Mouse (Mus musculus): ENCODE measurements around the gene Tm4sf19.

Tm4sf19 gene

DNA sequence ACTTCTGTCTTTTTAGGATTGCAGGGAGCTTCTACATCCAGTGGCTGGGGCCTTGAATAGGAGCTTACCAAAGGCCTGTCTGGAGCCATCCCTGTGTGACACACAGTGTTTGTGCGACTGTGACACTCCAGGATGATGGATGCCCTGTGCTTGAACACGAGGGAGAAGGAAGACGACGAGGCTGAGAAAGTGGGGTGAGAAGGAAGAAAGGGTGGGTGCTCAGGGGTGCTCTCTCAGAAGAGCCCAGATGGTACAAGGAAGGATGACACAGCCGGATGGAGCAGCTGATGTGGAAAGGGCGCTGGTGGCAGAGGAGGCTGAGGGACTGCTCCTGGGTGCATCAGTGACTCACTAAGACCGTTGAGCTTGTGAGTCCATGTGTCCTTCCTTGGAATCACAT lies at the start of gene Tm4sf19:
Gene Tm4sf19 (plus strand): TSS at position 240 of the 400 bp plus-strand sequence.
- WGBS, result 71% methylated on average over 7 of the region's 7 CpGs

DNA sequence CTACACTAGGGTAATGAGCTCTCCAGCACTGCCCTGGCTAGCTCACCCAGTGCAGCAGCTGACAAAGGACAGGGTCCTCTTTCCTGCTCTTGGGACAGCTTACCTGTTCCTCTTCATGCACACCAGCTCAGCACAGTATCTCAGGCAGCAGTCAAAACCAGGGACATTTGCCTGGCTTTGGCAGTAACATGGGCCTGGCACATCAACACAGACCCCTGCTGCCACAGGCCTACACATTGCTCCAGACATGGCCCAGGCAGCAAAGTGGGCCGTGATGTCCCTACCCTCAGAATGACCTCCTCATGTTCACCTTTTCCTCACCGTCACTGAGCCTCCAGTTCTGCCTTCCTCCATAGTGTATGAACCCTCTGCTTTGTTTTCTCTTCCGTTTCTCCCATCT lies 49.5 kb upstream of the Tm4sf19 start:
- WGBS, result 89% methylated on average over 3 of the region's 3 CpGs

DNA sequence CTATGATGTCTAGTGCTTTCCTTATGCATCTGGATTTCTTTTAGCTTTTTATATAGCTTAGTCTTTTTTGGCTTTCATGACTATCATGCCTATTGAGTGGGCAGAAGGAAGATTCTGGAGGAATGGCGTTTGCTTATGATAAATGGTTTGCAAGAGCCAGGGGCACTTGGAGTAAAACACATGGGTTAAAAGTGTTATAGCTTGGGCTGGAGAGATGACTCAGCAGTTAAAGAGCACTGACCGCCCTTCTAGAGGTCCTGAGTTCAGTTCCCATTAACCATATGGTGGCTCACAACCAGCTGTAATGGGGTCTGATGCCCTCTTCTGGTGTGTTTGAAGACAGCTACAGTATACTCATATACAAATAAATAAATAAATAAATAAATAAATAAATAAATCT lies 36.8 kb upstream of the Tm4sf19 start:
- 66% methylated on average over 2 of the region's 2 CpGs for WGBS

DNA sequence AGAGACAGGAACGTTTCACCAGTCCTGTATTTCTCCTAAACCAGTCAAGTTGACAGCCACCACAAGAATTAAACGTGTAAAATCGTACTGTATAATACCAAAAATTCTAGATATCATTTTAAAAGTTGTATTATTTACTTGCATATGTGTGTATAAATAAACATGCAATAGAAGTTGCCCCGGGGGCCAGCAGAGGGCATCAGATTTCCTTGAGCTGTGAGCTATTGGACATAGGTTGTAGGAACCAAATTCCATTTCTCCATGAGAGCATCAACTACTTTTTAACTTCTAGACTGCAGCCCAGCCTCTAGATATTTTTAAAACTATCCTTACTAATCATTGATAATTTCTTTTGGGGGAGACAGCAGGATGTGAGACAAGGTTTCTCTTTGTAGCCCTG lies 29.0 kb upstream of the Tm4sf19 start:
- WGBS, result 86% methylated on average over 4 of the region's 4 CpGs

DNA sequence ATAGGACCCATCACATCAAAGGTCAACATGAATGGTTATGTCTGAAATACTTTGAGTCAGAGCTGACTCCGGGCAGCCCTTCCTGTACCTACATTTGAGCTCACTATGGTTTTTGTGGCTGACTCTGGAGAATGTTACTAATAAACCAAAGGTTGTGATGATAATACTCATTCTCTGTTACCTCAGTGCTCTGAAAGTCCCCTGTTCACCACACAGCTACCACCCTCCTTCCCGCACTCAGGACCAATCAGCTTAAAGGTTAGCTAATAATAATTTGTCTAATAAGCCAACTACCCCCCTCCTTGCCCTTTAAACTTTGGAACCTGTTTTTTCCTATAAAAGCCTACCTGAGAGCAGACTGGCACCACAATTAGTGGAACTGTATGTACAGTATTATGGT lies 20.7 kb upstream of the Tm4sf19 start:
- 95% methylated on average over 2 of the region's 2 CpGs for WGBS

DNA sequence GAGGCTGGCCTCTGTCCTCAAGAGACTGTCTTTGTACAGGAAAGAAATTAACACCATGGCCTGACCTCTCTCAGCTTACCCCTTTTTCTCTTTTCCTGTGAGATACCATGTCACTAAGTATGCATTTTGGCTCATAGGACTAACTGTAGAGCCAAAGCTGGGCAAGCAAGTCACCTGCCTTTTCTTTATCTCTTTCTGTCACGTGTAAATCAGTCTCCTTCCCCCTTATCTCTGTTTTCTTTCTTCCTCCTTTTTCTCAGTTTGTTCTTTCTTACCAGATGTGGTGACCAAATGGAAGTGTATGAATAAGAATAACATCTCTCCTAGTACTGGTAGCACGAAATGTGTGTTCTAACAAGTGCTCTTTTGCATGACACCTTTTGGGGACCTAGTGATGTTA lies 15.4 kb upstream of the Tm4sf19 start:
- 88% methylated on average over 2 of the region's 2 CpGs for WGBS

DNA sequence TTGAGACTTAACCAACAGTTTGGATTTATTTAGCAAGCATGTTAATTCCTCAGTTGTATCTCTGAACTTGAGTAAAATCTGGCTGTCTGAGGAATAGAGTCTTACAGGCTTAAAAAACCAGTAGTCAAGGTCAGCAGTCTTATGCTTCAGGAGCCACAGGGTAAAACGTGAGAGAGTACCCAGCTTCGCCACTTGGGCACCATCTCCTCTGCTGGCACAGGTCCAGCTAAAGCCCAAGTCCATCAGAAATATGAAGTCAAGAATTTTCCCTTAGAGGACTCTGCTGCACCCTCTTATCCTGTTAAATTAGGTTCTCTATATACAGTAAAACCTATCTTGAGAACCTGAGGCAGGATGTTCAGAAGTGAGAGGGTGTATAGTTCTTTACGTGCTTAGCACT lies 13.5 kb upstream of the Tm4sf19 start:
- 72% methylated on average over 3 of the region's 3 CpGs for WGBS

DNA sequence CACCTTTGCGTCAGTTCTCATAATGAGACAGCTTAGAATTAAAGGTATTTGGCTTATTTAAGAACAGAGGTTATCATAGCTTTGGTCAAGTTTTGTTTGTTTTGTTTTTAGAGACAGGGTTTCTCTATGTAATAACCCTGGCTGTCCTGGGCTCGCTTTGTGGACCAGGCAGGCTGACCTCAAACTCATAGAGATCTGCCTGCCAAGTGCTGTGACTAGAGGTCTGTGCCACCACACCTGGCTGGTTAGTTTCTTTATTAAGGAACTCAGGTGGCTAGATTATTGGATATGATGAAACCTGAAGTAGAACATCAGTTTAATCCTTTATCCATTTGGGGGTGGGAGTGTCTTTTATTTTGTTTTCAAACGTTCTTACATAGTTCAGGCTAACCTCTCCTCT lies 10.5 kb upstream of the Tm4sf19 start:
- 86% methylated on average over 3 of the region's 3 CpGs for WGBS

DNA sequence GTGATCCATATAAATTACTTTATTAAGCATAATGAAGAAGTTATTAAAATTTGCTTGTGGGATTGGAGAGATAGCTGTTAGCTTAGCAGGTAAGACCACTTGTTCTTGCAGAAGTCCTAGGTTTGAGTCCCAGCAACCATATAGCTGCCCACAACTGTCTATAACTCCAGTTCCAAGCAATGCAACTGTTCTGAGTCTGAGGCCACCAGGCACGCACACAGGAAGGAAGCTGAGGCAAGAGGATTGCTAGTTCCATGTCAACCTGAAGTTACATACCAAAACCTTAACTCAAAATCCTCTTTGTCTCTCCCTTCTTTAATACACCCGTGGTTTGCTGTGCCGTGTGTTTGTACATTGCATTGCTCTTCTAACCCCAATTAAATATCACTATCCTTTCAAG lies 9.4 kb upstream of the Tm4sf19 start:
- WGBS, result 95% methylated on average over 3 of the region's 3 CpGs

DNA sequence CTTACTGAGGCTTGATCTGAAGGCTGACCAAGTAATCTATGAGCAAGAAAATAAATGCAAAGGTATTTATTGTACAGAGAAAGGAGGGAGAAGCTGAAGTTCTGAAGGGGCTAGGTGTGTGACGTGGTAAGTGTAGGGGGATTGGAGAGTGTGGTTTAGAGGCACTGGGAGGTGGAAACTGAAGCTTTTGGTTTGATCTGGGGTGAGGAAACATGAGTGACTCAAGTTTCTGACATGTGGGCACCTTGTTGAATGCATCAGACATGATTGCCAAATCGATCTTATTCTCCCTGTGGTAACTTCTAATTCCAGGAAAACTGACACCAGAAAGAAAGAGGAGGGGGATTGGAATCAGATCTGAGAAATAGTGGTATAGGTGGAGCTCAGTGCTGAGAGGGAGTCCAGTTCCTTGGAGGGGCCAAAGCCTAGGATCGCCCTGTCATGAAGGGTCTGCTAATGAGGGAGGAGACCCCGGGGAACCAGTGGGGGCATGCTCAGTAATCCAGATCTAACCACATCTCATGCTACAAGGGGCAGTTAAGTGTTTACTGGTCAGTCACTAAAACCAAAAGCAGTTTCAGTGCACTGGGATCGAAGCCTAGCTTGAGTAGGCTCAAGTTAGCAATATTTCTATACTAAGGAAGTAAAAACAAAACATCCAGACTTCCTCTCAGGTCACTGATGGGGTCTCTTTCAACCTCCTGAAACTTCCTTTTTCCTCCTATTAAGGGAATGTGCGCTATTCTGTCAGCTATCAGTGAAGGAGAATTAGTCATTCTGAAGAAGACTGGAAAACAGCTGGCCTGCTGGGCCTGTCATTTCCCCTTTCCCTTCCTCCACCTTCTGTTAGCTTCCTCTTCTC lies 4.4 kb upstream of the Tm4sf19 start:
- 65% methylated on average over 6 of the region's 6 CpGs for WGBS

DNA sequence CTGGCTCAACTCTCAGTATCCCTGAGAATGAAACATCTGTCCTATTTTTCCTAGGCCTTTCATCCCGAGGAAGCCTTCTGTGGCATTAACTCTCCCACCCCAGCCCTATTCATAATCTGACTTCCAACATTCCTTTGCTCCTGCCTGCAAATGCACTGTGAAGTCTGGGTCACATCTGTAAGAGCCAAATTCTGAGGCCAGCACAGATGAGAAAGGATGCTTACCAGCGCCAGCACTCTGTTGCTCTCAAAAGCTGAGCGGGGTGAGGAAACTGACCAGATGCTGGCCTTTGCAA lies 3.8 kb upstream of the Tm4sf19 start:
- WGBS, result 64% methylated on average over 3 of the region's 3 CpGs

DNA sequence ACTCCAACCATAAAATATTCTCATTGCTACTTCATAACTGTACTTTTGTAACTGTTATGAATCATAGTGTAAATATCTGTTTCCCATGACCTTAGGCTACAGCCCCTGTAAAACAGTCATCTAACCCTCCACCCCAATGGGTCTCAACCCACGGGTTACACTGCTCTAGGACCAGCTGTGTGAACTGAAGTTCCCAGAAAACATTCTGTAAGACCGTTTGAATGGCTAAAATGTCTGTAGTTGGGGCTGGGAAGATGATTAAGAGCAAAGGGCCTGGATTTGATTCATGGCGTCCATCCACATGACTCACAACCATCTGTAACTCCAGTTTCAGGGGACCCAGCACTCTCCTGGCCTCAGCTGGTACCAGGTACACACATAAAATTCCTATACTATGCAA lies 2.1 kb upstream of the Tm4sf19 start:
- 76% methylated on average over 3 of the region's 3 CpGs for WGBS

DNA sequence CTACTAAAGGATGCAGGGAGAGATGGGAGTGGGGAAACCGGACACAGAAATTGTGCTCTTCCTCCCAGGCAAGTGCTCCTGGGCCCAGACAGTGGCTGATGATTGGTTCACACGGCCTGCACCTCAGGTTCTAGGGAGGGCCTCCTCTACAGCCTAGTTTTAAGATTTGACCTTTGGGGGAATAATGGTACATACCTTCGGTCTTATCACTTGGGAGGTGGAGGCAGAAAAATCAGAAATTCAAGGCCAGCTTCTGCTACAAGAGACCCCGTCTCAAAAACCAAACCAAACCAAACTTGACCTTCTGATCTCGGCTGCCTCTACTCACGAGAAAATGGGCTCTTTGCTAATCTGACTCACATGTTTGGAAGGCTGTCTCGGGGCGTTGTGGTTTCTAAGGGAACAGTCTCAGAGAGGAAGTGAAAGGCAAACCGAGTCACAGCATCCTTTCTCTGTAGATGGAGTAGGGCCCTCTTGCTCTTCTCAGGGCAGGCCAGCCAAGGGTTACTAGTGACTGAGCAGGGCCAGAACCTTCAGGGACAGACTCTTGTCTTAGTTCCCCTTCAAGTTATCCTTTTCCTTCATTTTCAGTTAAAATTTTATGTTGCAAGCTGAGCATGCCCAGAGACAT lies 1.1 kb downstream of the Tm4sf19 start:
- 83% methylated on average over 9 of the region's 9 CpGs for WGBS

DNA sequence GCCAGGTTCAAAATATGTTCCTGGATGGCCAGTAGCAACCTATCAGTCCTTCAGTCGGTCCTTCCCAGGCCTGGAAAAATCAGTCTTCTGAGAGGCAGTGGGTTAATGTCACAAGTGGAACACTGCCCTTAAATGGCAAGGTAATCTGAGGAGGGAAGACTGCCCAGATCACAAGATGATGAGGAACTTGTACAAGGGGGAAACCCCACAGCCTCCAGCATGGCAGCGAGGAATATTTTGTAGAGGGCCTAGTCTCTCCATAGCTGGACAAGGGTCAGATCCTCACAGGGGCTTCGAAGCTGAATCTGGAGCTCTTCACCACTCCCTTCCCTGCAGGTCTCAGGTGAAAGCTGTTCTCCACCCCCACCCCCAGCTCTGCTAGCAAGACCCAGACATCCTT lies 2.5 kb downstream of the Tm4sf19 start:
- 95% methylated on average over 3 of the region's 3 CpGs for WGBS

DNA sequence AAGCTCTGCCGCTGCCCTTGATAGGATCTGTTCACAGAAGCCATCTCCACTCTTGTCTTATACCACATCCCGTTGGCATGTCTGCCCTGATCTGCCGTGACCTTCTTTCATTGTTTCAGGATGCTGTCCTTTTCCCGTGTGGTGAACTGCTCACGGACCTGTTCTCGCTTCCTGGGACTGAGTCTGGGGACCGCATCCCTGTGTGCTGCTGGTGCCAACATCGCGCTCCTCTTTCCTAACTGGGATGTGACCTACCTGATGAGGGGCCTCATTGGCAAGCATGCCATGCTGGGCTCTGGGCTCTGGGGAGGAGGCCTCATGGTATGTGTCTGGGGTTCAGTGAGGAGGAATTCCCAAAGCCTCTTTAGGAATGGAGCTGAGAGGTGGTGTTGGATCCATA lies 5.4 kb downstream of the Tm4sf19 start:
- WGBS, result 96% methylated on average over 9 of the region's 9 CpGs

DNA sequence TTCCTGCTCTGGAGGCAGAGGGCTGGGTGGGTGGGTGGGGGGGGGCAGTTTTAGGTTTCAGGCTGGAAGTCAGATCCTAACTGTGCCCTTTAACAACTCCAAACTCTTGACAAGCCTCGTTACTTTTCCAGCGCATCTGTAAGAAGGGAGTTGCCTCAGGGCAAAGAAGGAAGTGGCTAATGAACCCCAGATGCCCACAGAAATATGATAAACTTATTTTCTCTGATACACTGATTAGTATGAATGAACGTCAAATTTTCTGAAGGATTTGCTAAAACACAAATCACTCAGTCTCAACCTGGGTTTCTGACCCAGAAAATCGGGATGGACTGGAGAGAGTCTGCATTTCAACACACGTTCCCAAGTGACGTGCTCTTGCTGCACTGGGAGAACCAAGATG lies 6.4 kb downstream of the Tm4sf19 start:
- 86% methylated on average over 6 of the region's 6 CpGs for WGBS

DNA sequence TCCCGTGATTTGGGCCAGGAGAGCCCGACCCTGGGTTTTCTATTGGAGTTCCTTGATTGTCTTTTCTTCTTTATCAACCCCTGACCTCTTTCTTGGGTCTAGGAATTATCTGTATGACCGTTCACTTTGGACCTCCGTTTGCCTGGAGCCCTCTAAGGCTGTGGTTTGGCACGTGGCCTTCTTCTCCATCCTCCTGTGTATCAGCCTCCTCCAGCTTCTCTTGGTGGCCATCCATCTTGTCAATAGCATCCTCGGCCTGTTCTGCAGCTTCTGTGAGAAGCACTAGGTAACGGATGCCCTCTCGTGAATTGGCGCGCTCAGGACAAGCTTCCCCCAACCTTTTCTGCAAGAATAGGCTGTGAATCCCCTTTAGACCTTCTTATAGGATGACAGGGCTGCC lies 7.4 kb downstream of the Tm4sf19 start:
- 90% methylated on average over 10 of the region's 10 CpGs for WGBS

DNA sequence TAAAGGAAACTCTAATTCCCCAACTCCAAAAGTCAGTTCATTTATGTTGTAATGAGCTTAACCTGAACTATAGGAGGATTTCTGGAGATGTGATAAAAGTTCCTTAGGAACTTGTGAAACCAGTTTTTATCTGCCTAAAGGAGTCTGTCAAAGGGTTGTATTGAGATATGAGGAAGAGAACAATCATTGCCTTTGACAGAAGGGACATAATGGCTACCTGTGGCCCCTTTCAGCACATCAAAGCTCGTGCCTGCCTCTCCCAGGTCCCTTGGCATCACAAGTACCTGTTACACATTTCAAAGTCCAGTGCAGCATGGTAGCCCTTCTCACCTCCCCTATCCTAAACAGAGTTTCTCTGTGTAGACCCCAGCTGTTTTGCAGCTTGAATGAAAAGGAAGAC lies 17.2 kb downstream of the Tm4sf19 start:
- WGBS, result 65% methylated on average over 1 of the region's 1 CpGs

DNA sequence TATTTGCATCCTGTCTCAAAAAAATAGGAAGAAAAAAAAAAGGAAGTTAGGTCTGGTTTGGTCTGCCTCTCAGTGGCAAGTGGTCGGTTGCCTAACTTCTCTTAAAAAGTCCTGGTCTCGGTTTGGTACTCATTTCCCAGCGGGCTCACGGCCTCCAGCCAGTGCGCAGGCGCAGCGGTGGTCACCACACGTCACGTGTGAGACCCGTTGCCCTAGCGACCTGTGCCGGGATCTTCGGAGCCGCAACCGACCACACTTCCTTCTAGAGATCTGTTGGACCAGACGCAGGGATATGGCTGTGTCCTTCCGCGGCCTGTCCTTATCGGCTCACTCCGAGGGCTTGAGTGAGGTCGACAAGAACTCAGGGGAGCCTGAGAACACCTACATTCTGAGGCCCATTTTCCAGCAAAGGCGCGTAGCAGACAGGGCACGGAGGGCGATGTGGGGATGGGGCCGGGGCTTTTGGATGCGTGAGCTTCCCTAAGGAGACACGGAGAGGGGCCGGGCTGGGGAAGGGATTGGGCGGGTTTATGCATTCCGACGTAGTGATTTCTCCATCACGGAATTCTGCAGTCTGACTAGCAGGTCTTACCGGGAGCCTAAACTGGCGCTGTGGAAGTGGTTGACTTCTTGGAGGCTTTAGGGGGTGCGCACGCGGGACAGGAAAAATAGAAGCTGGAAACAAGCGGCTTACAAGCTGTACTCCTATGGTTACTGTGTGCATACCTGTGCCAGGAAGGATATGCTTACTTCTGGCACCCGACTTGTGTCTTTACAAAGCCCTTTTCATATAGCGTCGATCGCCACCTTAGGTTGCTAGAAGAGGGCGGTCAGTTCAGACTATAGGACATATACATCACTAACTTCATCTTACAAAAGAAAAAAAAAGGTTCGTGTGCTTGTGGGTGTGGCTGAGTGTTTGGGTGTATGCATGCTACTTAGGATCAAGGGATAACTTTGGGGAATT lies 19.5 kb downstream of the Tm4sf19 start, which contains the start of gene Tctex1d2:
Gene Tctex1d2 (plus strand): TSS at position 186 of the 967 bp plus-strand sequence.
- 1% methylated on average over 45 of the region's 45 CpGs for WGBS

DNA sequence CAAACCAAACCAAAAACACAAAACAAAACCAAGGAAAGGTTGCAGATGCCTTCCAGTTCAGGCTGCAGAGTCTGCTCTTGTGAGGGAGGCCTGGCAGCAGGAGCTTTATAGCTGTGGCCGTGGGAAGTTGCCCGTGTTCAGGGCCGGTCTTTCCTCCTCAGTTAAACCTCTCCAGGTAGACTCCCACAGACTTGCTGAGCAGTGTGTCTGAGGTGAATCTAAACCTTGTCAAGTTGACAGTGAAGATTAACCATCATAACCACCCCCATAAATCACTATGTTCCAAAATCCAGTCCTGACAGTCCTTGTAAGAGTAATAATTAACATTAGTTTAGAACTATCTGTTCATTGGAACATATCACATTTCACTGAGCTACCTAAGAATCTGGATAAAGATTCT lies 27.2 kb downstream of the Tm4sf19 start:
- WGBS, result 89% methylated on average over 3 of the region's 3 CpGs

DNA sequence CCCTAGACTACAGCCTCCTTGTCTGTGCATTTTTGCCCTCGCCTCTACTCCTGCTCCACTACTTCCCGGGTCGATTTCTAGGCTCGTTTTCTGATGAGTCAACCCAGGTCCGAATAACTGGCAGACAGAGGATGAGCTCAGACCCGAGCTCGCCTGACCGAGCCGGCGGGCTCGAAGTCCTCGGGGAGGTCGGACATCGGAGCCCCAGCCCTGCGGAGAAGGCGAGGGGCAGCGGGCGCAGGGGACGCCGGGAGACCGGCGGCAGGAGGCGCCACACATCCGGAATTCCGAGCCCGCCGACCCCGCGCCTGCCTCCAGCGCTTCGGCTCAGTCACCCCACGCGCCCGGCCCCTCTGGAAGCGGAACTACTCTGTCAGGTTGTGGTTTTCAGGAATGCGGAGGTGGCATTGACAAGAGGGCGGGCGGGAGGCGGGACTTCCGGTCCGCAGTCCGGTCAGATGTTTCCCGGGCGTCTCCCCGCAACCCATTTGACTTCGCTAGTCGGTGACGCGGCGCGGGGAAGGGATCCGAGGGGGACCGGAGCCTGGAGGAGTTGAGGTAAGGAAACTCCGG lies 30.3 kb downstream of the Tm4sf19 start, which contains the start of gene Pcyt1a:
Gene Pcyt1a (plus strand): TSS at position 448 of the 573 bp plus-strand sequence.
- 1% methylated on average over 54 of the region's 54 CpGs for WGBS

DNA sequence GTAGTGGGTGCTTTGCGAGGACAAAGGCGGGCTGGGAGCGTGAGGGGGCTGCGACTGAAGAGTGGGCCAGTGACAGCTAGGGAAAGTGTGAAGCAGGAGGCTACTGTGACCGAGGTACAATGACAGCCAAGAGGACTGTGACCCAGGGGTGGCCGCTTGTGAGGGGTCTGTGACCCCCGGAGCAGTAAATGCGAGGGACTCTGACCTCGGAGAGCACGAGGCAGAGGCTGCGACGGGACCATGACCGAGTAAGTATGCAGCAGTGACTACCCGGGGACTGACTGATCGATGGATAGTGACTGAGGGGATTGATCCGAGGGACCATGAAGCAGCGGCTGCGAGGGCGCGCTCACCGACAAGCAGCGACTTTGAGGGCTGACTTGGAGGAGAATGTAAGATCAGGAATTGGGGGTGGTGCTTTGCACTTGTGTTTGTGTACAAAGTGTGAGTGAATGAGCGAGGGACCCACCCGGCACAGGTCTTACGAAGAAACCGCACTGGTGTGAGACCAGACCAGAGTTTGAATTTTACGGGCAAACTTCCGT lies 30.8 kb downstream of the Tm4sf19 start:
- under 1% methylated on average over 28 of the region's 28 CpGs for WGBS
